Mouse (Mus musculus) limb, embryonic 11.5 days (tissue): Measurements from ENCODE around the gene Fbxw22. TPM values are rescaled to one million over a fixed set of nuclear protein-coding genes. Genes with fewer than 3 reads are reported as not detected.
"Not testable (repeated sequence)": the region's sequence is repeated elsewhere in the genome, so short reads cannot be mapped to it uniquely, and the experiment has no call there.

Experiments used
- ATAC-seq: fragments of 200-750 bp; cut with Nextera tagmentation; 2 replicates; pipeline ENCODE4 v1.8.0; 2017; ENCODE audit warnings: low read depth; ENCODE audit not compliant: insufficient number of reproducible peaks, low FRiP score, low TSS enrichment
- DNase-seq: peaks from one replicate; pipeline ENCODE4 v3.0.0-alpha.2; 2015; ENCODE audit warnings: low spot score
- H3K27ac ChIP-seq: fragments of 300-500 bp; sonication (generic); replicated peaks from 2 replicates; pipeline ENCODE4 v1.5.1; 2014; ENCODE audit warnings: low read depth, mild to moderate bottlenecking, low read length
- H3K27me3 ChIP-seq: fragments of 300-500 bp; sonication (generic); 2 replicates; pipeline ENCODE4 v1.6.1; 2014; ENCODE audit warnings: mild to moderate bottlenecking, low read length, mixed read lengths; ENCODE audit not compliant: control insufficient read depth, insufficient read depth
- H3K36me3 ChIP-seq: fragments of 300-500 bp; sonication (generic); 2 replicates; pipeline ENCODE4 v1.6.1; 2014; ENCODE audit warnings: mild to moderate bottlenecking, low read length, moderate library complexity, mixed read lengths; ENCODE audit not compliant: control insufficient read depth, insufficient read depth
- H3K4me1 ChIP-seq: fragments of 300-500 bp; sonication (generic); 2 replicates; pipeline ENCODE4 v1.6.1; 2014; ENCODE audit warnings: low read length, mixed read lengths; ENCODE audit not compliant: control insufficient read depth, insufficient read depth
- H3K4me2 ChIP-seq: fragments of 300-500 bp; sonication (generic); 2 replicates; pipeline ENCODE4 v1.6.1; 2014; ENCODE audit warnings: low read depth, mild to moderate bottlenecking, moderate library complexity; ENCODE audit not compliant: severe bottlenecking
- H3K4me3 ChIP-seq: fragments of 300-500 bp; sonication (generic); 2 replicates; pipeline ENCODE4 v1.5.1; 2014; ENCODE audit warnings: low read depth, low read length
- H3K9ac ChIP-seq: fragments of 300-500 bp; sonication (generic); 2 replicates; pipeline ENCODE4 v1.6.1; 2014; ENCODE audit warnings: mild to moderate bottlenecking, low read length
- H3K9me3 ChIP-seq: fragments of 300-500 bp; sonication (generic); 2 replicates; pipeline ENCODE4 v1.6.1; 2016; ENCODE audit warnings: low read length; ENCODE audit not compliant: control insufficient read depth
- WGBS: fragments of 180-500 bp; shearing (Covaris S2); extraction: QIAGEN DNeasy Blood & Tissue Kit; methylation state at CpG from one replicate; pipeline ENCODE4 v1.1.7; 2014; 5-methylcytosine and 5-hydroxymethylcytosine counted together
- polyA plus RNA-seq: library from polyadenylated mRNA; unstranded; fragments of >200 nt; fragmentation: Nextera tagmentation; extraction: Ambion mirVana; gene quantifications from 2 replicates; pipeline ENCODE4 v1.2.1, GENCODE M21; 2014

Fbxw22 gene
- not detected in 2 replicates for polyA plus RNA-seq

GRCm38 (mm10) chr9:109404196-109404595 lies at the start of gene Fbxw22:
Fbxw22 (minus strand) TSS chr9:109404296.
- not testable (repeated sequence) for H3K9me3 ChIP-seq, ATAC-seq, H3K27ac ChIP-seq, H3K4me2 ChIP-seq, H3K4me1 ChIP-seq, DNase-seq, H3K9ac ChIP-seq, H3K27me3 ChIP-seq, H3K4me3 ChIP-seq, H3K36me3 ChIP-seq
- 74% methylated on average over 4 of the region's 4 CpGs for WGBS

- H3K4me3 ChIP-seq, result no peak within 1 kb of the TSS
- no peak within 1 kb of the TSS for H3K4me2 ChIP-seq
- H3K36me3 ChIP-seq, result no peaks in the 10 kb centered on the region
- H3K27me3 ChIP-seq, result no peaks in the 10 kb centered on the region
- DNase-seq, result no peak
- ATAC-seq, result no peak
- H3K27ac ChIP-seq, result no peak within 1 kb of the TSS
- H3K9ac ChIP-seq, result no peak within 1 kb of the TSS
- H3K9me3 ChIP-seq, result no peaks in the 10 kb centered on the region
- no peaks in the 10 kb centered on the region for H3K4me1 ChIP-seq
These were observed 44.9 kb upstream of the Fbxw22 start, which contains the start of gene Fbxw16 for GRCm38 (mm10) chr9:109449040-109449439. Fbxw16 (minus strand) TSS chr9:109449140.

- H3K4me3 ChIP-seq, result no peak overlapping the region
- no peaks in the 10 kb centered on the region for H3K9me3 ChIP-seq
- H3K27me3 ChIP-seq, result no peaks in the 10 kb centered on the region
- no peak for DNase-seq
- no peak overlapping the region for H3K9ac ChIP-seq
- no peak overlapping the region for H3K27ac ChIP-seq
- no peaks in the 10 kb centered on the region for H3K36me3 ChIP-seq
- ATAC-seq, result no peak
- H3K4me2 ChIP-seq, result no peak overlapping the region
- 86% methylated on average over 1 of the region's 1 CpGs for WGBS
- no peaks in the 10 kb centered on the region for H3K4me1 ChIP-seq
These were observed 28.9 kb upstream of the Fbxw22 start for GRCm38 (mm10) chr9:109432956-109433355.

GRCm38 (mm10) chr9:109339559-109339958 lies 64.5 kb downstream of the Fbxw22 start, which contains the start of gene Fbxw28:
Fbxw28 (minus strand) TSS chr9:109339659.
- not testable (repeated sequence) for H3K36me3 ChIP-seq, DNase-seq, H3K9me3 ChIP-seq, H3K4me1 ChIP-seq, ATAC-seq, H3K9ac ChIP-seq, H3K4me3 ChIP-seq, H3K4me2 ChIP-seq, H3K27me3 ChIP-seq, H3K27ac ChIP-seq
- no CpG with 5 or more reads among the region's 1 CpGs for WGBS

Other genes with a start within 250 kb of the Fbxw22 start
- gene Fbxw21, start 242.3 kb downstream of the Fbxw22 start, polyA plus RNA-seq, result not detected in 2 replicates
- not detected in 2 replicates for gene Fbxw13, start 208.3 kb downstream of the Fbxw22 start, polyA plus RNA-seq
- not detected in 2 replicates for gene Fbxw20, start 169.5 kb downstream of the Fbxw22 start, polyA plus RNA-seq
- gene Fbxw14, start 116.6 kb downstream of the Fbxw22 start, polyA plus RNA-seq, result not detected in 2 replicates
- not detected in 2 replicates for gene Fbxw28, start 64.6 kb downstream of the Fbxw22 start, polyA plus RNA-seq
- not detected in 2 replicates for gene Fbxw16, start 44.8 kb upstream of the Fbxw22 start, polyA plus RNA-seq
- not detected in 2 replicates for gene Fbxw19, start 91.6 kb upstream of the Fbxw22 start, polyA plus RNA-seq
- not detected in 2 replicates for gene Fbxw15, start 164.0 kb upstream of the Fbxw22 start, polyA plus RNA-seq
- gene Fbxw24, start 221.8 kb upstream of the Fbxw22 start, polyA plus RNA-seq, result not detected in 2 replicates